ENCODE assay signal across 21 mouse cellular contexts in genomic region chr11:12019651-12020050, GRCm38 (mm10).
"Had no signal": no experiment of that assay in that cellular context is flagged by ENCODE, and none has a peak within 500 bp of the region (broad histone marks: within the 10 kb centered on the region; RNA-seq: fewer than 3 reads in every experiment).

No protein-coding gene starts in this region.

- DNase-seq: forebrain, postnatal 0 days; gastrocnemius, postnatal 10 days; gastrocnemius, postnatal 36 days; heart, adult 2 months; kidney, adult 8-10 months; kidney, postnatal 10 days; kidney, postnatal 25 days; kidney, postnatal 4 days; liver had no signal

- H3K9ac ChIP-seq: forebrain, embryonic 15.5 days; forebrain, postnatal 0 days; heart, embryonic 12.5 days; hindbrain, embryonic 13.5 days; hindbrain, embryonic 15.5 days; limb, embryonic 12.5 days; liver, embryonic 12.5 days; liver, embryonic 14.5 days had no signal

- H3K4me3 ChIP-seq: forebrain, embryonic 15.5 days; heart, adult 2 months; heart, embryonic 10.5 days; heart, embryonic 12.5 days; hindbrain, embryonic 13.5 days; hindbrain, embryonic 15.5 days; layer of hippocampus, adult 2 months; left cerebral cortex, adult 2 months; limb, embryonic 10.5 days; limb, embryonic 12.5 days; liver, embryonic 12.5 days had no signal

- H3K36me3 ChIP-seq: forebrain, embryonic 15.5 days; hindbrain, embryonic 13.5 days; hindbrain, embryonic 15.5 days had no signal

- H3K27ac ChIP-seq: forebrain, embryonic 15.5 days; heart, embryonic 10.5 days; hindbrain, embryonic 13.5 days; hindbrain, embryonic 15.5 days; hindbrain, postnatal 0 days; layer of hippocampus, adult 2 months; left cerebral cortex, adult 2 months; limb, embryonic 10.5 days; limb, embryonic 12.5 days; liver, embryonic 12.5 days; liver, embryonic 14.5 days had no signal

- H3K4me1 ChIP-seq: forebrain, embryonic 15.5 days; hindbrain, embryonic 13.5 days; hindbrain, embryonic 15.5 days; limb, embryonic 10.5 days; limb, embryonic 12.5 days; liver, embryonic 12.5 days had no signal

- H3K9me3 ChIP-seq: heart, embryonic 10.5 days; hindbrain, embryonic 15.5 days; limb, embryonic 10.5 days; liver, embryonic 12.5 days had no signal

- ATAC-seq: forebrain, embryonic 15.5 days; forebrain, postnatal 0 days; hindbrain, postnatal 0 days; liver, embryonic 12.5 days had no signal

- H3K4me2 ChIP-seq: forebrain, embryonic 15.5 days; heart, embryonic 12.5 days; hindbrain, embryonic 13.5 days; hindbrain, embryonic 15.5 days; limb, embryonic 12.5 days; liver, embryonic 12.5 days had no signal
